Mouse (Mus musculus) bone marrow, adult 2 months (tissue): ENCODE data around the gene Kdm1b.

Experiments used
- CTCF ChIP-seq: fragments of 200-500 bp; IDR thresholded peaks from 2 replicates; pipeline ENCODE4 v1.5.1; 2011; ENCODE audit warnings: low read length, control low read depth; ENCODE audit not compliant: control insufficient read depth, insufficient read depth
- POLR2A ChIP-seq: fragments of 200-500 bp; IDR thresholded peaks from 2 replicates; pipeline ENCODE4 v1.6.1; 2011; ENCODE audit warnings: low read depth, mild to moderate bottlenecking, control low read depth, low read length, borderline replicate concordance; ENCODE audit not compliant: control insufficient read depth

DNA sequence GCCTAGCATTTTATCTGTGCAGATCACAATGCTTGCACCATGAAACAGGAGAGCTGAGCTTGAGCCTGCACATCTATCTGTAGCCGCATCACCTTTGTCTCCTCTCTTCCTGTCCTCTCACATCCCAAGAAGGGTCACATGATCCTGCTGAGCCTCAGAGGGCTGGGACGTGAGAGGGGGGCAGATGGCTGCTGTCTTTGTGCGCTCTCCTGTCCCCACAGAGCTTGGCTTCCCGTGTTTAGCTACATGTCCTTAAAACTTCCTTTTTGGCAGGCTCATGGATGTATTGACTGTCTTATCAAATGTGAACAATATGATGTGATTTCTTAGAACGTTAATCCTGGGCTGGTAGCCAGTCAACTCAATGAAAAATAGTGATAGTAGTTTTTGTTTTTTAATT is 43.8 kb upstream of the Kdm1b start:
- TF ChIP-seq POLR2A (no peak), CTCF (no peak)
